Mouse (Mus musculus) cerebellum, adult 2 months (tissue): ENCODE results near the gene Idua. TPM values are rescaled to one million over a fixed set of nuclear protein-coding genes. Genes with fewer than 3 reads are reported as not detected.

ENCODE experiments used
- DNase-seq, 2 experiments: peaks; one replicate each; pipeline ENCODE4 v3.0.0; 2021
- H3K27ac ChIP-seq: fragments of 200-500 bp; 2 replicates; pipeline ENCODE4 v1.5.1; 2012; ENCODE audit warnings: low read length, control low read depth, inconsistent platforms; ENCODE audit not compliant: insufficient read depth
- H3K27me3 ChIP-seq: fragments of 200-500 bp; 2 replicates; pipeline ENCODE4 v1.6.1; 2012; ENCODE audit warnings: inconsistent platforms, mild to moderate bottlenecking, low read length, moderate library complexity; ENCODE audit not compliant: control insufficient read depth, insufficient read depth
- H3K4me1 ChIP-seq: fragments of 200-500 bp; 2 replicates; pipeline ENCODE4 v1.6.1; 2011; ENCODE audit warnings: low read length; ENCODE audit not compliant: control insufficient read depth, insufficient read depth
- H3K4me3 ChIP-seq: fragments of 200-500 bp; replicated peaks from 2 replicates; pipeline ENCODE3; 2011; ENCODE audit warnings: mild to moderate bottlenecking, low read depth, low read length, control low read depth; ENCODE audit not compliant: insufficient read depth
- CTCF ChIP-seq: fragments of 200-500 bp; IDR thresholded peaks from 2 replicates; pipeline ENCODE4 v1.5.1; 2011; ENCODE audit warnings: low read depth, mild to moderate bottlenecking, control low read depth, low read length, moderate library complexity, borderline replicate concordance; ENCODE audit not compliant: insufficient read depth
- POLR2A ChIP-seq: fragments of 200-500 bp; IDR thresholded peaks from 2 replicates; pipeline ENCODE4 v1.6.1; 2011; ENCODE audit warnings: low read length, control low read depth, borderline replicate concordance; ENCODE audit not compliant: insufficient read depth
- WGBS: fragments of 180-500 bp; shearing (Covaris S2); methylation state at CpG from one replicate; pipeline ENCODE4 v1.1.7; 2018; 5-methylcytosine and 5-hydroxymethylcytosine counted together
- polyA plus RNA-seq: library from polyadenylated mRNA; depleted of rRNA; stranded (reverse); fragments of >200 nt; gene quantifications from 2 replicates; pipeline ENCODE4 v1.2.3, GENCODE M21; 2012

Idua gene
- polyA plus RNA-seq, 1 experiment: 29.0 TPM

- Histone ChIP-seq H3K4me1 (peaks cover 7% of the 10 kb centered on the region; the same call in 1 of the 2 replicates), H3K27me3 (no peaks in the 10 kb centered on the region), H3K4me3 (peak within 1 kb of the TSS; percentile 65), H3K27ac (peak within 1 kb of the TSS; percentile 92)
- TF ChIP-seq CTCF (peak; percentile 60; the same call in 1 of the 2 replicates), POLR2A (peak; percentile 85)
- WGBS: 3% methylated on average over 43 of the region's 43 CpGs
- peak; percentile 90 to 91 for DNase-seq
These were observed 9.1 kb downstream of the Idua start, which contains the start of gene Dgkq for GRCm38 (mm10) chr5:108668977-108669936. Gene Dgkq, minus strand, starts transcription at chr5:108669672.

GRCm38 (mm10) chr5:108669986-108670385 lies 9.9 kb downstream of the Idua start:
- Histone ChIP-seq H3K4me3 (peak overlapping the region; percentile 65), H3K27ac (0 out of 2 replicates have a peak overlapping the region, but pooled peaks have one; percentile 92), H3K27me3 (no peaks in the 10 kb centered on the region), H3K4me1 (peaks cover 7% of the 10 kb centered on the region; the same call in 1 of the 2 replicates)
- DNase-seq: no peak
- 74% methylated on average over 9 of the region's 9 CpGs for WGBS
- TF ChIP-seq POLR2A (no peak), CTCF (no peak)

- H3K27me3 ChIP-seq: no peaks in the 10 kb centered on the region
- no peak for DNase-seq
- H3K27ac ChIP-seq: no peak overlapping the region
- no peak overlapping the region for H3K4me3 ChIP-seq
- TF ChIP-seq POLR2A (no peak), CTCF (peak; percentile 47; the same call in 1 of the 2 replicates)
- H3K4me1 ChIP-seq: peaks cover 7% of the 10 kb centered on the region; the same call in 1 of the 2 replicates
These were observed 10.7 kb downstream of the Idua start for GRCm38 (mm10) chr5:108670785-108671184.

DNA sequence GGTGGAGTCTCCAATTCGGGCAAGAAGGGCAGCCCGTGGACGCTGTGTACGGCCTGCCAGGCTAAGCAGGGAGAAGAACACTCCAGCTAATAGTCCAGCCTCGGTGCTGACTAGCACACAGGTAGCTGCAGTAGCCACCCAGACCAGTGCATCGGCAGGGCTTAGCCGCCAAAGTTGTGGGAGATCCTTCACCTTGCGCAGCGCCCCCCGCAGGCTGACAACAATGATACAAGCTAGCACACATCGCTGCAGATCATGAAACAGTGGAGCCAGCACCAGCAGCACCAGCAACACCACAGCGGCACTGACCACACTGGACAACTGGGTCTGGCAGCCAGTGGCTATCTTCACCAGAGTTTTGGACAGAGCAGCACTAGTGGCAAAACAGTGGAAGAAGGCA lies 11.6 kb downstream of the Idua start:
- 92% methylated on average over 12 of the region's 12 CpGs for WGBS

DNA sequence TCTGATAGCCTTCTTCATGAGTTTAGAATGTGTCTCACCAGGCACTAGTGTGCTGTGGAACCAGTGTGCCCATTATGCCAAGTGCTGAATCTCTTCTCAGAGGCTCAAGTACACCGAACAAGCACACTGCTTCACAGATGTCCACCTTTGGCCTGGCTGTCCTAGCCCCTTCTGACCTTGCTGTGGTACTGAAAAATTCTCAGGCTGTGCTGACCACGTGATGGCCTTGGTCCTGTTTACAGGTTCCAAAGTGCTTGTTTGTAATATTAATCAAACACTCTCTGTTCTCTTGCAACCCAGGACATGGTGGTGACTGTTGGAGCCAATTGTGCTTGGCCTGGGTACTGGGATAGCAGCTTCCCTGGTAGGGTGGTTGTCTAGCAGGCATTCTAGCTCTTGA lies 14.5 kb downstream of the Idua start:
- H3K4me1 ChIP-seq: peaks cover 17% of the 10 kb centered on the region
- WGBS: 80% methylated on average over 2 of the region's 2 CpGs
- no peak for DNase-seq
- TF ChIP-seq CTCF (no peak), POLR2A (no peak)
- H3K27me3 ChIP-seq: no peaks in the 10 kb centered on the region
- H3K27ac ChIP-seq: no peak overlapping the region
- H3K4me3 ChIP-seq: no peak overlapping the region

More for the DNA sequence above, 11.6 kb downstream of the Idua start:
- TF ChIP-seq POLR2A: no peak
- TF ChIP-seq CTCF: no peak
- peaks cover 7% of the 10 kb centered on the region; the same call in 1 of the 2 replicates for H3K4me1 ChIP-seq
- H3K27me3 ChIP-seq: no peaks in the 10 kb centered on the region
- no peak overlapping the region for H3K4me3 ChIP-seq
- no peak for DNase-seq
- no peak overlapping the region for H3K27ac ChIP-seq

- Histone ChIP-seq H3K4me3 (no peak within 1 kb of the TSS), H3K27ac (no peak within 1 kb of the TSS), H3K4me1 (peaks cover 14% of the 10 kb centered on the region), H3K27me3 (no peaks in the 10 kb centered on the region)
- TF ChIP-seq CTCF: no peak
- 84% methylated on average over 9 of the region's 9 CpGs for WGBS
- no peak for DNase-seq
These were observed 15.2 kb downstream of the Idua start, which contains the start of gene Slc26a1 for GRCm38 (mm10) chr5:108675251-108675816. Gene Slc26a1, minus strand, starts transcription at chr5:108675569.

GRCm38 (mm10) chr5:108676772-108677498 lies 16.8 kb downstream of the Idua start:
- WGBS: 17% methylated on average over 5 of the region's 5 CpGs
- Histone ChIP-seq H3K27ac (peak overlapping the region; percentile 62), H3K4me1 (peaks cover 14% of the 10 kb centered on the region), H3K27me3 (no peaks in the 10 kb centered on the region), H3K4me3 (peak overlapping the region; percentile 57)
- no peak for DNase-seq
- 0 out of 2 replicates have a peak, but pooled peaks have one; percentile 11 for TF ChIP-seq CTCF
- TF ChIP-seq POLR2A: no peak
